Mouse (Mus musculus) myocyte (in vitro differentiated cells): ENCODE measurements around the gene Timm9. TPM values are rescaled to one million over a fixed set of nuclear protein-coding genes. Genes with fewer than 3 reads are reported as not detected.

Experiments used
- H3K27me3 ChIP-seq: one replicate; pipeline ENCODE4 v1.6.1; 2011; ENCODE audit not compliant: control insufficient read depth, insufficient read depth, insufficient read length
- H3K36me3 ChIP-seq: one replicate; pipeline ENCODE4 v1.6.1; 2011; ENCODE audit not compliant: control insufficient read depth, insufficient read depth
- H3K4me2 ChIP-seq: one replicate; pipeline ENCODE4 v1.6.1; 2011; ENCODE audit warnings: low read depth, control low read depth
- H3K4me3 ChIP-seq: one replicate; pipeline ENCODE4 v1.5.1; 2011; ENCODE audit warnings: mild to moderate bottlenecking, control low read depth, moderate library complexity
- H3K79me2 ChIP-seq: one replicate; pipeline ENCODE4 v1.6.1; 2011; ENCODE audit not compliant: control insufficient read depth, insufficient read depth
- H3ac ChIP-seq: one replicate; pipeline ENCODE4 v1.6.1; 2011; ENCODE audit not compliant: control insufficient read depth, insufficient read length
- CEBPB ChIP-seq: IDR thresholded peaks from 2 replicates; pipeline ENCODE4 v1.6.1; 2011; ENCODE audit warnings: mild to moderate bottlenecking, moderate library complexity; ENCODE audit not compliant: poor library complexity, insufficient read depth, severe bottlenecking
- E2F4 ChIP-seq: IDR thresholded peaks from one replicate; pipeline ENCODE4 v1.6.1; 2011; ENCODE audit warnings: mild to moderate bottlenecking, control low read depth, moderate library complexity; ENCODE audit not compliant: insufficient read depth
- MAX ChIP-seq: IDR thresholded peaks from one replicate; pipeline ENCODE4 v1.6.1; 2011; ENCODE audit warnings: low read depth, mild to moderate bottlenecking, control low read depth
- MYOD1 ChIP-seq, 3 experiments: IDR thresholded peaks; one replicate each; pipeline ENCODE4 v1.6.1; 2011; ENCODE audit warnings: control low read depth in 2 of 3, low read depth in 2 of 3, mild to moderate bottlenecking in 2 of 3, moderate library complexity in 1 of 3; ENCODE audit not compliant: insufficient read length in 2 of 3, control insufficient read depth in 1 of 3
- MYOG ChIP-seq, 3 experiments: IDR thresholded peaks; one replicate each; pipeline ENCODE4 v1.6.1; 2011; ENCODE audit warnings: control low read depth in 2 of 3, low read depth in 2 of 3, mild to moderate bottlenecking in 2 of 3; ENCODE audit not compliant: insufficient read length in 2 of 3, control insufficient read depth in 1 of 3, insufficient read depth in 1 of 3
- POLR2A ChIP-seq: IDR thresholded peaks from one replicate; pipeline ENCODE4 v1.6.1; 2011; ENCODE audit warnings: low read depth, mild to moderate bottlenecking, control low read depth, moderate library complexity; ENCODE audit not compliant: insufficient read length
- POLR2AphosphoS2 ChIP-seq: IDR thresholded peaks from one replicate; pipeline ENCODE4 v1.6.1; 2011; ENCODE audit warnings: low read depth, control low read depth; ENCODE audit not compliant: insufficient read length
- REST ChIP-seq: IDR thresholded peaks from one replicate; pipeline ENCODE4 v1.6.1; 2011; ENCODE audit warnings: mild to moderate bottlenecking, control low read depth, moderate library complexity; ENCODE audit not compliant: insufficient read depth, insufficient read length
- SRF ChIP-seq: IDR thresholded peaks from one replicate; pipeline ENCODE4 v1.6.1; 2011; ENCODE audit warnings: low read depth; ENCODE audit not compliant: control insufficient read depth, insufficient read length
- TCF12 ChIP-seq: IDR thresholded peaks from one replicate; pipeline ENCODE4 v1.6.1; 2011; ENCODE audit warnings: mild to moderate bottlenecking, control low read depth; ENCODE audit not compliant: poor library complexity, insufficient read depth, severe bottlenecking
- TCF3 ChIP-seq: IDR thresholded peaks from one replicate; pipeline ENCODE4 v1.6.1; 2011; ENCODE audit warnings: low read depth, control low read depth; ENCODE audit not compliant: insufficient read length
- USF1 ChIP-seq: IDR thresholded peaks from one replicate; pipeline ENCODE4 v1.6.1; 2011; ENCODE audit warnings: low read depth, mild to moderate bottlenecking, control low read depth, moderate library complexity
- polyA plus RNA-seq: library from polyadenylated mRNA; unstranded; fragments of >200 nt; fragmentation: generic; extraction: Trizol; gene quantifications from one replicate; pipeline ENCODE4 v1.2.1, GENCODE M21; 2012; ENCODE audit warnings: missing spikeins

Timm9 gene
- polyA plus RNA-seq, 1 experiment, result 38.0 TPM

DNA sequence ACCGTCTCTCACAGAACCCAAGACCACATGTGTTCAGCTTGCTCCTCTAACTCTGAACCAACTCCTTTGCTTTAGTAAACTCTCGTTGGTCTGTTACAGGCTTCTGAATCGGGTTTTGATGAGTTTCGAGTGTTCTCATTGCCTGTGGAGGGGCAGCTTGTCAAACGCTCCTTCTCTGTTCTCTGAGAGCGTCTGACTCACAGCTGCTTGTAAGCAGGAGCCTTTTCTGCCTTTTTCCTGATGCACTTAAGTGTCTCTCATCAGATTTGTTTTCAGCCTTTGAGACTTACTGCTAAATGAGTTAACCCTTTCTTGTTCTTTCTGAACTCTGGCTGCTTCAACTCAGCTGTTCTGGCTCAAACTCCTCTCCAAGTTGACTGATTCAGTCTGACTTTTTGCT, 21.5 kb upstream of the Timm9 start:
- no peaks in the 10 kb centered on the region for H3K79me2 ChIP-seq
- H3K4me3 ChIP-seq, result no peak overlapping the region
- H3ac ChIP-seq, result no peak overlapping the region
- no peaks in the 10 kb centered on the region for H3K27me3 ChIP-seq
- TF ChIP-seq TCF3 (no peak), MYOD1 (IDR thresholded peaks at IDR 0.05; ENCODE audit: control insufficient read depth in 1 of 3, insufficient read length in 2 of 3, low read depth in 2 of 3) (no peak)
- no peak overlapping the region for H3K4me2 ChIP-seq
- peaks cover 50% of the 10 kb centered on the region for H3K36me3 ChIP-seq

DNA sequence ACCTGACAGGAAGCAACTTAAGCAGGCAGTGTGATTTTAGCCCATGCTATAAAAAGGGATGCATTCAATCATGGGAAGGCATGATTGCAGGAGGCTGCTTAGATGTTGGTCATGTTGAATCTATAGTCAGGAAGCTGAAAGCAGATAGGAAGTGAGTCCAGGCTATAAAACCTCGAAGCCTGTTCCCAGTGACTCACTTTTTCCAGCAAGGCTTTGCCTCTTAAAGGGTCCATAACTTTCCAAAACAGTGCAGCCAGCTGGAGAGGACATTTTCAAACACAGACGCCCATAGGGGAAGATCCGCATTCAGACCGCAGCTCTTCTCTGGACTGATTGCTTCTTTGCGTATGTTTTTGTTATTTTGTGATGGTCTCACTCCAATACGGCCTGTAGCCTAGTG, 18.5 kb upstream of the Timm9 start:
- H3K4me2 ChIP-seq, result no peak overlapping the region
- peaks cover 36% of the 10 kb centered on the region for H3K36me3 ChIP-seq
- no peak overlapping the region for H3K4me3 ChIP-seq
- no peak overlapping the region for H3ac ChIP-seq
- no peaks in the 10 kb centered on the region for H3K27me3 ChIP-seq
- H3K79me2 ChIP-seq, result no peaks in the 10 kb centered on the region
- TF ChIP-seq TCF12 (no peak), CEBPB (no peak), MAX (no peak), MYOG (IDR thresholded peaks at IDR 0.05; ENCODE audit: control insufficient read depth in 1 of 3, insufficient read depth in 1 of 3, insufficient read length in 2 of 3, low read depth in 2 of 3) (no peak), POLR2A (no peak), MYOD1 (IDR thresholded peaks at IDR 0.05; ENCODE audit: control insufficient read depth in 1 of 3, insufficient read length in 2 of 3, low read depth in 2 of 3) (no peak), POLR2AphosphoS2 (no peak)

DNA sequence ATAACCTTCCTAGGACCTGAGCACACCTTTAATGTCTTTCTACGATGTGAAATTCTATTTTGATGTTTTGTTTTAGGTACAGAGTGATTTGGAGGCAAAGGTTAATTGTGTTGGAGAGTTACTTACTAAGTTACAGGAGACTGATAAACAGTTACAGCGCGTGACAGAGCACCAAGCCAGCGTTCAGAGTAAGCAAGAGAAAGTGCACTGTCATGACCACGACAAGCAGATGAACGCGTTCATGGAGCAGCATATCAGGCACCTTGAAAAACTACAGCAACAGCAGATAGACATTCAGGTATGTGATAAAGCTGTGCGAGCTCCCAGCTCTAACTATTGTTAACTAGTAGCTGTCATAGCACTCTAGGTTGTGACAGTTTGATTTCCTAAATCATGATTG, 13.7 kb upstream of the Timm9 start:
- H3K4me2 ChIP-seq, result no peak overlapping the region
- H3K27me3 ChIP-seq, result no peaks in the 10 kb centered on the region
- TF ChIP-seq POLR2A (no peak), REST (no peak), MAX (no peak), TCF12 (no peak), TCF3 (no peak), MYOG (IDR thresholded peaks at IDR 0.05; ENCODE audit: control insufficient read depth in 1 of 3, insufficient read depth in 1 of 3, insufficient read length in 2 of 3, low read depth in 2 of 3) (no peak), CEBPB (no peak), POLR2AphosphoS2 (no peak)
- H3K36me3 ChIP-seq, result peaks cover 30% of the 10 kb centered on the region
- H3K4me3 ChIP-seq, result no peak overlapping the region
- H3ac ChIP-seq, result no peak overlapping the region
- H3K79me2 ChIP-seq, result no peaks in the 10 kb centered on the region

DNA sequence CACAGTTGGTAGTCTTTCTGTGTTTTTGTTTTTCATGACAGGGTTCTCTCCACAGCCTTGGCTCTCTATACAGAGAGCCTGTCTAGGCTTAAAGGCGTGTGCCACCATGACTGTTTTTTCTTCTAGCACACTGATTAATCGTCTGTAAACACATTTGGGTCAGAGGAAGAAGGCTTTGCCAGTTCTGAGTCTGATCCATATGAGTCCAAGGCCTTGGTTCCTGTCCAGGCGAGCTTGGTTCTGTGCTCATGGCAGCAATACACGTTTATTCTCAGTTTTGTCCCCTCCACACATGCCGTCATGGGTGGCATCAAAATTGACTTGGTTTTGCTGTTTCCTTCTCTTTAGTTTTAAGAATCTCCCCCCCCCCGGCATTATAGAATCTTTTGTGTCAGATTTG, 13.0 kb upstream of the Timm9 start:
- H3K36me3 ChIP-seq, result peaks cover 25% of the 10 kb centered on the region
- H3K79me2 ChIP-seq, result no peaks in the 10 kb centered on the region
- H3K4me3 ChIP-seq, result no peak overlapping the region
- H3K27me3 ChIP-seq, result no peaks in the 10 kb centered on the region
- no peak overlapping the region for H3K4me2 ChIP-seq
- no peak overlapping the region for H3ac ChIP-seq
- TF ChIP-seq MAX (no peak), SRF (no peak), TCF3 (no peak), USF1 (no peak), TCF12 (no peak), POLR2AphosphoS2 (no peak), POLR2A (no peak), MYOD1 (IDR thresholded peaks at IDR 0.05; ENCODE audit: control insufficient read depth in 1 of 3, insufficient read length in 2 of 3, low read depth in 2 of 3) (no peak), MYOG (IDR thresholded peaks at IDR 0.05; ENCODE audit: control insufficient read depth in 1 of 3, insufficient read depth in 1 of 3, insufficient read length in 2 of 3, low read depth in 2 of 3) (no peak), REST (no peak), E2F4 (no peak), CEBPB (no peak)

DNA sequence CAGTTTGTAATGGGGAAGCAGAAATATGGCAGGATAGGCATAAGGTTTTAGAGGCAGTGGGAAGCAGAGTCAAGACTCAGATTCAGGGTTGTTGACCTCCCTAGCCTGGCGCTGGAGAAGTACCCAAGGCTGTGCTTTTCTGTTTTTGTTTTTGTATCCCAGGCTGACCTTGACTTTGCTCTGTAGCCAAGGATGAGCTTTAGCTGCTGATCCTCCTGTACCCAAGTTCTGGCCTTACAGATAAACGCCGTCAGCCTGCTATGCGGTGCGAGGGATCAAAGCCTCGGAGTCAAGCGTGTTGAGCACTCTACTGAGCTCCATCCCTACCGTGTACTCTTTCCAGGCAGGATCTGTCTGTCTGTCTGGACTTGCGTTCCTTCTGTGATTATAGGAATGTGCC, 12.3 kb upstream of the Timm9 start:
- Histone ChIP-seq H3K36me3 (peaks cover 24% of the 10 kb centered on the region), H3K4me3 (no peak overlapping the region), H3ac (no peak overlapping the region), H3K27me3 (no peaks in the 10 kb centered on the region), H3K4me2 (no peak overlapping the region), H3K79me2 (no peaks in the 10 kb centered on the region)
- TF ChIP-seq SRF, result no peak
- TF ChIP-seq POLR2AphosphoS2, result no peak
- no peak for TF ChIP-seq USF1
- TF ChIP-seq CEBPB, result no peak
- TF ChIP-seq TCF12, result no peak

DNA sequence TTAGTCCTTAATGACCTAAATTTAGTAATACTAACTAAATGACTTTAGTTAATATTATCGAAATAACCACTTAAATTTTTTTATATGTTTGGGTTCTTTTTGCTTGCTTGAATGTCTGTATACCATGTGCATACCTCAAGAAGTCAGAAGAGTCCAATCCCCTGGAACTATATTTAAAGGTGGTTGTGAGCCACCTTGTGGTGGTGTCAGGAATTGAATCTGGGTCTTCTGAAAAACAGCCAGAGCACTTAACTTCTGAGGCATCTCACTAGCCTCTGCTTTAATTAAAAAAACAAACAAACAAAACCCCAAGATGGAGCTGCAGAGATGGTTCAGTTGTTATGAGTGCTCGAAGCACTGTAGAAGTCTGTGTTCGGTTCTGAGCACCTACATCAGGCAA, 11.2 kb upstream of the Timm9 start:
- Histone ChIP-seq H3K36me3 (peaks cover 15% of the 10 kb centered on the region), H3K79me2 (no peaks in the 10 kb centered on the region), H3ac (no peak overlapping the region), H3K4me2 (no peak overlapping the region), H3K4me3 (no peak overlapping the region), H3K27me3 (no peaks in the 10 kb centered on the region)
- no peak for TF ChIP-seq TCF12
- no peak for TF ChIP-seq MYOG (IDR thresholded peaks at IDR 0.05; ENCODE audit: control insufficient read depth in 1 of 3, insufficient read depth in 1 of 3, insufficient read length in 2 of 3, low read depth in 2 of 3)
- TF ChIP-seq MAX, result no peak
